Comparison of ENCODE assay signal across 8 mouse cellular contexts in the genomic region with DNA sequence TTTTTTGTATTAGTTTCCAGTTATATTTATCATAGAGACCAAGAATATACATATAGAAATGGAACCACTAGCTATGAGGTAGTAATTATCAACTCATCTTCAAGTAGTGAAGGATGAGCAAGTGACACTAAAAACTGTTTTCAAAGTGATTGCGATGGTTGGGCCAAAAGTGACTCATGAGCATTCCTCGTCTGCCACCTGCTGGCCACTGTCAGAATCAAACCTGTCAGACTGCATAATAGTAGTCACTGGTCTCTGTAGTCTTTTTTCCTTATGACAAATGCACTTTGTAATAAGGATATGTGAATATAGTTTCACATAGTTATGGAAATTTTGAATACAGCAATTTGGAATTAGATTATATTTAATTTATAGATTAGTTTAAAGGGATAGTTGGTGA. TPM values are rescaled to one million over a fixed set of nuclear protein-coding genes. Genes with fewer than 3 reads are reported as not detected.
A peak's percentile ranks its signal among the peaks of the same experiment; 100 is the strongest.
DNase-seq lines count a peak whose midpoint lies in the region; ATAC-seq and TF ChIP-seq lines count a peak whose summit lies in the region.

No protein-coding gene starts in this region.

- peak; percentile 43 for DNase-seq in ovary, postnatal 14 days (ENCODE audit: low spot score)
- DNase-seq in ovary, postnatal 10 days (ENCODE audit: low spot score) = no peak
- peak; percentile 71 to 76 for DNase-seq in adrenal gland, postnatal 36 days
- peak; percentile 64 for DNase-seq in forebrain, embryonic 10.5 days (ENCODE audit: extremely low spot score, low spot score)
- peak; percentile 47 to 60 for DNase-seq in layer of hippocampus, postnatal 36 days
- DNase-seq in midbrain, embryonic 10.5 days (ENCODE audit: low spot score) = peak; percentile 62
- DNase-seq in stomach, postnatal 0 days (ENCODE audit: low spot score) = peak; percentile 78

- peaks cover under 1% of the 10 kb centered on the region; the same call in 1 of the 2 replicates for H3K4me1 ChIP-seq in forebrain, embryonic 10.5 days
- no peaks in the 10 kb centered on the region for H3K4me1 ChIP-seq in hindbrain, embryonic 13.5 days (replicated peaks)
- H3K4me1 ChIP-seq in midbrain, embryonic 10.5 days = no peaks in the 10 kb centered on the region
- H3K4me1 ChIP-seq in stomach, postnatal 0 days (replicated peaks; ENCODE audit: control insufficient read depth, insufficient read depth) = no peaks in the 10 kb centered on the region

- no peak overlapping the region for H3K4me2 ChIP-seq in hindbrain, embryonic 13.5 days
- H3K4me2 ChIP-seq in stomach, postnatal 0 days (replicated peaks; ENCODE audit: low read depth) = no peak overlapping the region

- peaks cover 11% of the 10 kb centered on the region for H3K27me3 ChIP-seq in forebrain, embryonic 10.5 days (ENCODE audit: poor library complexity, severe bottlenecking)
- H3K27me3 ChIP-seq in hindbrain, embryonic 13.5 days = peaks cover 15% of the 10 kb centered on the region
- H3K27me3 ChIP-seq in midbrain, embryonic 10.5 days (ENCODE audit: low read depth, poor library complexity, severe bottlenecking) = peaks cover 12% of the 10 kb centered on the region
- no peaks in the 10 kb centered on the region for H3K27me3 ChIP-seq in stomach, postnatal 0 days (ENCODE audit: control insufficient read depth, insufficient read depth, low read length)

- H3K9me3 ChIP-seq in forebrain, embryonic 10.5 days = no peaks in the 10 kb centered on the region
- H3K9me3 ChIP-seq in hindbrain, embryonic 13.5 days = no peaks in the 10 kb centered on the region
- H3K9me3 ChIP-seq in midbrain, embryonic 10.5 days (replicated peaks) = no peaks in the 10 kb centered on the region
- no peaks in the 10 kb centered on the region for H3K9me3 ChIP-seq in stomach, postnatal 0 days (ENCODE audit: control insufficient read depth, low read length)

- TF ChIP-seq EP300 in stomach, postnatal 0 days (optimal IDR thresholded peaks at IDR 0.05) = no peak

- H3K9ac ChIP-seq in hindbrain, embryonic 13.5 days = no peak overlapping the region
- H3K9ac ChIP-seq in stomach, postnatal 0 days (ENCODE audit: low read length) = no peak overlapping the region

- peak; percentile 95 for TF ChIP-seq CTCF in stomach, postnatal 0 days (IDR thresholded peaks at IDR 0.05; ENCODE audit: low read depth)

- no peaks in the 10 kb centered on the region for H3K36me3 ChIP-seq in forebrain, embryonic 10.5 days (replicated peaks)
- H3K36me3 ChIP-seq in hindbrain, embryonic 13.5 days = no peaks in the 10 kb centered on the region
- no peaks in the 10 kb centered on the region for H3K36me3 ChIP-seq in midbrain, embryonic 10.5 days
- no peaks in the 10 kb centered on the region for H3K36me3 ChIP-seq in stomach, postnatal 0 days (ENCODE audit: control insufficient read depth, insufficient read depth, low read length)

- 4% methylated on average over 2 of the region's 2 CpGs for WGBS in forebrain, embryonic 10.5 days
- 4% methylated on average over 2 of the region's 2 CpGs for WGBS in hindbrain, embryonic 13.5 days
- 2% methylated on average over 2 of the region's 2 CpGs for WGBS in midbrain, embryonic 10.5 days
- 0% methylated on average over 2 of the region's 2 CpGs for WGBS in stomach, postnatal 0 days

- H3K27ac ChIP-seq in forebrain, embryonic 10.5 days = no peak overlapping the region
- no peak overlapping the region for H3K27ac ChIP-seq in hindbrain, embryonic 13.5 days
- no peak overlapping the region for H3K27ac ChIP-seq in midbrain, embryonic 10.5 days (replicated peaks)
- no peak overlapping the region for H3K27ac ChIP-seq in stomach, postnatal 0 days (replicated peaks)

- H3K4me3 ChIP-seq in forebrain, embryonic 10.5 days = no peak overlapping the region
- no peak overlapping the region for H3K4me3 ChIP-seq in hindbrain, embryonic 13.5 days
- no peak overlapping the region for H3K4me3 ChIP-seq in midbrain, embryonic 10.5 days
- H3K4me3 ChIP-seq in stomach, postnatal 0 days (ENCODE audit: low read depth, low read length) = no peak overlapping the region

- ATAC-seq in hindbrain, embryonic 13.5 days (ENCODE audit: low FRiP score) = peak; percentile 72; the same call in 1 of the 2 replicates
- ATAC-seq in stomach, postnatal 0 days (ENCODE audit: low FRiP score, low TSS enrichment) = no peak

RNA-seq across cellular contexts. Expression of a gene that starts 5.3 kb away (rescaled TPM):
- total RNA-seq in adrenal gland, postnatal 36 days (2021) = 1 to 10 TPM in 1 of 2 experiments, not detected in 1; 1.2 TPM
- polyA plus RNA-seq in forebrain, embryonic 10.5 days (2016; fragmentation: Nextera tagmentation; extraction: Ambion mirVana) = not detected in 2 replicates
- polyA plus RNA-seq in hindbrain, embryonic 13.5 days (2015; fragmentation: Nextera tagmentation; extraction: Ambion mirVana) = not detected in 2 replicates
- total RNA-seq in layer of hippocampus, postnatal 36 days (2021) = not detected
- polyA plus RNA-seq in midbrain, embryonic 10.5 days (2016; fragmentation: Nextera tagmentation; extraction: Ambion mirVana) = not detected in 2 replicates
- 0.15 and 0.16 TPM in 2 replicates for polyA plus RNA-seq in stomach, postnatal 0 days (2015; fragmentation: Nextera tagmentation; extraction: Ambion mirVana)

RNA-seq across cellular contexts. Expression of a gene that starts 17.9 kb away (rescaled TPM):
- under 1 TPM; 0.33 to 0.36 TPM for total RNA-seq in adrenal gland, postnatal 36 days (2021)
- polyA plus RNA-seq in forebrain, embryonic 10.5 days (2016; fragmentation: Nextera tagmentation; extraction: Ambion mirVana) = not detected in 2 replicates
- 0.21 TPM in 1 of 2 replicates, not detected in the other for polyA plus RNA-seq in hindbrain, embryonic 13.5 days (2015; fragmentation: Nextera tagmentation; extraction: Ambion mirVana)
- under 1 TPM; 0.37 to 0.68 TPM for total RNA-seq in layer of hippocampus, postnatal 36 days (2021)
- polyA plus RNA-seq in midbrain, embryonic 10.5 days (2016; fragmentation: Nextera tagmentation; extraction: Ambion mirVana) = not detected in 2 replicates
- polyA plus RNA-seq in stomach, postnatal 0 days (2015; fragmentation: Nextera tagmentation; extraction: Ambion mirVana) = 0.38 and 0.93 TPM in 2 replicates

RNA-seq across cellular contexts. Expression of a gene that starts 21.9 kb away (rescaled TPM):
- 10 to 100 TPM; 19.8 TPM for total RNA-seq in adrenal gland, postnatal 36 days (2021)
- 56.4 and 59.6 TPM in 2 replicates for polyA plus RNA-seq in forebrain, embryonic 10.5 days (2016; fragmentation: Nextera tagmentation; extraction: Ambion mirVana)
- 77.7 and 87.5 TPM in 2 replicates for polyA plus RNA-seq in hindbrain, embryonic 13.5 days (2015; fragmentation: Nextera tagmentation; extraction: Ambion mirVana)
- total RNA-seq in layer of hippocampus, postnatal 36 days (2021) = 10 to 100 TPM; 18.8 to 21.8 TPM
- 68.4 and 73.0 TPM in 2 replicates for polyA plus RNA-seq in midbrain, embryonic 10.5 days (2016; fragmentation: Nextera tagmentation; extraction: Ambion mirVana)
- 44.2 and 45.5 TPM in 2 replicates for polyA plus RNA-seq in stomach, postnatal 0 days (2015; fragmentation: Nextera tagmentation; extraction: Ambion mirVana)
